Mouse (Mus musculus): ENCODE measurements around the gene Llgl2. TPM values are rescaled to one million over a fixed set of nuclear protein-coding genes. Genes with fewer than 3 reads are reported as not detected.

Llgl2 gene
- polyA plus RNA-seq (2012; fragmentation: generic; extraction: Trizol): 1 to 10 TPM; 2.5 to 5.7 TPM

GRCm38 (mm10) chr11:115823774-115824740 lies at the start of gene Llgl2:
Gene Llgl2 (plus strand): TSS chr11:115824049.

DNA sequence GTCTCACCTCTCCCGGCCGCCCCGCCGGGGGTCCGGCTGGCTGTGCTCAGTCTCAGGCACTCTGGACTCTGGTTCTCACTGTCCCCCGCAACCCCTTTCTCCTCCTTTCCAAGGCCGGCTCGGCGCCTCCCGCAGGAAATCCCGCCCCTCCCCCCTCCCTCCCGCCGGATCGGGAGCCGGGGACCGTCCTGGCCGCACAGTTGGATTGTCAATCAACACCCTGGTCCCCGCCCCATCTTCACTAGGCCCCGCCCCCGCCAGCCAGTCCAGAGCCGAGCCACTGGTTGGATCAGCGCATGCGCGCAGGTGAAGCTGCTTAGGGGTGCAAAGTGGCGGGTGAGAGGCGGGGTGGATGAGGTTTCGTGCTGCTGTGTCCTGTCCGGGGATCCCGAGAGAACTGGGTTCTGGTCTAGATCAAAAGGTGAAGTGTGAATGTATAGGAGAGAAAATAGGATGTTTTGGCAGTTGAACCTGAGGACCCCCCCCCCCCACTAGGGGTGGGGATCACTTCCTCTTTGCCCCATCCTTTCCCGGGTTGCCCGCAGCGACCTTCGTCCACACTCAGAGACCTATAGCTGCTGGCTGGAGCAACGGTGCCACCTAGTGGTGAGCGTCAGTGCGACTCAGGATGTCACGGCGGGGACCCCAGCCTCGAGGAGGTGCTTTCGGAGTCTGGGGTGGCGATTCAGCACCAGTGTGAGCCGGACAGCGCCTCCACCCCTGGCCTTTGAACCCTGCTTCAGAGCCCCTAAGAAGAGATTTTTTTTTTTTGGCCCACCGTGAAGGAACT lies 10.1 kb upstream of the Llgl2 start, which contains the start of gene Caskin2:
Gene Caskin2 (minus strand): TSS at position 133 of the 790 bp plus-strand sequence.

GRCm38 (mm10) chr11:115814605-115815450 lies 9.0 kb upstream of the Llgl2 start, which contains the start of gene Tsen54:
Gene Tsen54 (plus strand): TSS chr11:115814724.

GRCm38 (mm10) chr11:115858354-115858753 lies 34.5 kb downstream of the Llgl2 start, which contains the start of gene Myo15b:
Gene Myo15b (plus strand): TSS chr11:115858406.

DNA sequence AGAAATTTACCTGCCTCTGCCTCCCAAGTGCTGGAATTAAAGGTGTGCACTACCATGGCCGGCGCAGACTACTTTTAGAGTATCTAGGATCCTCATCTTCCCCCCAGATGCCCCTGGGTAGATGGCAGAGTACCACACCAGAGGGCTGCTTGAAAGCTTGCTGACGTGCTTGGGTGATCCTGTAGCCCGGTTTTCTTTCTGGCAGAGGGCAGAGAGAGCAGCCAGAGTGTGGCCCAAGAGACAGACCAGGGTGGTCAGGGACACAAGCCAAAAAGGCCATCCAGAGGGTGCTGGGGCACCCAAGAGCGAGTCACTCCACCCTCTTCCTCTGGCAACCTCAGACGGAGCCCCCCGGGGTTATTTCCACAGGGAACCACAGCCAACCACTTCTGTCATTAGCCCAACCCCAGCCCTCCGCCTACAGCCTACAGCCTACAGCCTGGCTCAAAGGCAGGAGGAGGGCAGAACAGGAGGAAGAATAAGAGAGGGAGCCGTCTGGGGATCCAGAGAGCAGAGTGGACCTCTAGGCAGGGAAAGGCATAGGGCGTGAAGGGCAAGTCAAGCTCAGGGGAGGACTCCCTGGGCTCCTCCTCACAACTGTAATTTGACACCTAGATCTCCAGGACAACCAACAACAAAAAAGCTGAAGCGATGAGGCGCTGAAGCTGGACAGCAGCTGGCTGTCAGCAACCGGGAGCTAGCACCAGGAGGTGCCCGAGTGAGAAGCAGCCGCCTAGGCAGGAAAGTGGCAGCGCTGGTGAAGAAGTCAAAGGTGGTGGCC lies 75.8 kb downstream of the Llgl2 start, which contains the start of gene Smim5:
Gene Smim5 (plus strand): TSS at position 481 of the 781 bp plus-strand sequence.

Other genes starting within 250 kb of the Llgl2 start
- 100 to 1,000 TPM in 1 of 2 experiments, 10 to 100 TPM in 1; 71.5 to 141 TPM for gene Mrps7, start 220.1 kb upstream of the Llgl2 start, polyA plus RNA-seq (2012; fragmentation: generic; extraction: Trizol)
- 10 to 100 TPM in 1 of 2 experiments, 1 to 10 TPM in 1; 6.0 to 15.0 TPM for gene Gga3, start 220.0 kb upstream of the Llgl2 start, polyA plus RNA-seq (2012; fragmentation: generic; extraction: Trizol)
- 10 to 100 TPM; 13.3 to 37.6 TPM for gene Mif4gd, start 211.1 kb upstream of the Llgl2 start, polyA plus RNA-seq (2012; fragmentation: generic; extraction: Trizol)
- 10 to 100 TPM; 13.5 to 18.8 TPM for gene Slc25a19, start 195.8 kb upstream of the Llgl2 start, polyA plus RNA-seq (2012; fragmentation: generic; extraction: Trizol)
- gene Grb2, start 115.5 kb upstream of the Llgl2 start, polyA plus RNA-seq (2012; fragmentation: generic; extraction: Trizol): 10 to 100 TPM; 26.7 to 56.0 TPM
- gene Tmem94, start 58.6 kb upstream of the Llgl2 start, polyA plus RNA-seq (2012; fragmentation: generic; extraction: Trizol): 10 to 100 TPM in 1 of 2 experiments, 1 to 10 TPM in 1; 9.5 to 37.3 TPM
- 10 to 100 TPM in 1 of 2 experiments, 1 to 10 TPM in 1; 6.7 to 23.7 TPM for gene Caskin2, start 10.4 kb upstream of the Llgl2 start, polyA plus RNA-seq (2012; fragmentation: generic; extraction: Trizol)
- 10 to 100 TPM; 29.4 to 37.0 TPM for gene Tsen54, start 9.3 kb upstream of the Llgl2 start, polyA plus RNA-seq (2012; fragmentation: generic; extraction: Trizol)
- gene Myo15b, start 34.4 kb downstream of the Llgl2 start, polyA plus RNA-seq (2012; fragmentation: generic; extraction: Trizol): under 1 TPM in 1 of 2 experiments, not detected in 1; 0.01 TPM
- 1 to 10 TPM in 1 of 2 experiments, under 1 TPM in 1; 0.22 to 3.3 TPM for gene Smim5, start 75.9 kb downstream of the Llgl2 start, polyA plus RNA-seq (2012; fragmentation: generic; extraction: Trizol)
- under 1 TPM in 1 of 2 experiments, not detected in 1; 0.59 TPM for gene Smim6, start 88.0 kb downstream of the Llgl2 start, polyA plus RNA-seq (2012; fragmentation: generic; extraction: Trizol)
- gene Sap30bp, start 109.2 kb downstream of the Llgl2 start, polyA plus RNA-seq (2012; fragmentation: generic; extraction: Trizol): 10 to 100 TPM; 45.5 to 82.8 TPM
- gene Recql5, start 109.4 kb downstream of the Llgl2 start, polyA plus RNA-seq (2012; fragmentation: generic; extraction: Trizol): 10 to 100 TPM in 1 of 2 experiments, 1 to 10 TPM in 1; 8.6 to 17.7 TPM
- 1 to 10 TPM in 1 of 2 experiments, under 1 TPM in 1; 0.50 to 5.1 TPM for gene Itgb4, start 150.7 kb downstream of the Llgl2 start, polyA plus RNA-seq (2012; fragmentation: generic; extraction: Trizol)
- gene Galk1, start 188.7 kb downstream of the Llgl2 start, polyA plus RNA-seq (2012; fragmentation: generic; extraction: Trizol): 100 to 1,000 TPM; 149 to 512 TPM
- 1,000 to 10,000 TPM in 1 of 2 experiments, 100 to 1,000 TPM in 1; 518 to 1,136 TPM for gene H3f3b, start 203.9 kb downstream of the Llgl2 start, polyA plus RNA-seq (2012; fragmentation: generic; extraction: Trizol)
- gene Unk, start 206.3 kb downstream of the Llgl2 start, polyA plus RNA-seq (2012; fragmentation: generic; extraction: Trizol): 10 to 100 TPM in 1 of 2 experiments, 1 to 10 TPM in 1; 8.4 to 34.8 TPM